Mouse (Mus musculus): Measurements from ENCODE around the gene Gm20547.

GRCm38 (mm10) chr17:34854761-34855160 lies 27.1 kb downstream of the Gm20547 start:
- TF ChIP-seq GATA1 (IDR thresholded peaks at IDR 0.05; ENCODE audit: borderline replicate concordance, low read length) (no peak), CTCF (IDR thresholded peaks at IDR 0.05; ENCODE audit: low read depth, low read length) (no peak), TAL1 (conservative IDR thresholded peaks at IDR 0.05; ENCODE audit: low read depth, low read length) (no peak), POLR2AphosphoS5 (IDR thresholded peaks at IDR 0.05; ENCODE audit: insufficient replicate concordance, low read depth, low read length) (no peak), GATA2 (IDR thresholded peaks at IDR 0.05; ENCODE audit: borderline replicate concordance, low read depth, low read length) (no peak)
